Mouse (Mus musculus) stomach, embryonic 16.5 days (tissue): Measurements from ENCODE around the gene Eea1. TPM values are rescaled to one million over a fixed set of nuclear protein-coding genes. Genes with fewer than 3 reads are reported as not detected.

Source experiments
- ATAC-seq: fragments of 200-750 bp; cut with Nextera tagmentation; 2 replicates; pipeline ENCODE4 v1.8.0; 2017; ENCODE audit warnings: moderate number of reproducible peaks, moderate TSS enrichment; ENCODE audit not compliant: insufficient read depth, low FRiP score
- H3K27ac ChIP-seq: fragments of 300-500 bp; sonication (generic); 2 replicates; pipeline ENCODE4 v1.5.1; 2014; ENCODE audit warnings: low read length
- H3K27me3 ChIP-seq: fragments of 300-500 bp; sonication (generic); 2 replicates; pipeline ENCODE4 v1.6.1; 2014; ENCODE audit warnings: low read length, control low read depth, mixed read lengths; ENCODE audit not compliant: control insufficient read depth, insufficient read depth
- H3K36me3 ChIP-seq: fragments of 300-500 bp; sonication (generic); 2 replicates; pipeline ENCODE4 v1.6.1; 2014; ENCODE audit warnings: low read length; ENCODE audit not compliant: control insufficient read depth, insufficient read depth
- H3K4me1 ChIP-seq: fragments of 300-500 bp; sonication (generic); 2 replicates; pipeline ENCODE4 v1.6.1; 2014; ENCODE audit warnings: low read length, control low read depth, mixed read lengths; ENCODE audit not compliant: control insufficient read depth, insufficient read depth
- H3K4me2 ChIP-seq: fragments of 300-500 bp; sonication (generic); 2 replicates; pipeline ENCODE4 v1.6.1; 2014; ENCODE audit warnings: low read depth, low read length, mixed read lengths
- H3K4me3 ChIP-seq: fragments of 300-500 bp; sonication (generic); replicated peaks from 2 replicates; pipeline ENCODE4 v1.5.1; 2014; ENCODE audit warnings: mild to moderate bottlenecking, low read length
- H3K9ac ChIP-seq: fragments of 300-500 bp; sonication (generic); 2 replicates; pipeline ENCODE4 v1.6.1; 2014; ENCODE audit warnings: low read length
- H3K9me3 ChIP-seq: fragments of 300-500 bp; sonication (generic); replicated peaks from 2 replicates; pipeline ENCODE4 v1.6.1; 2016; ENCODE audit warnings: low read length, control low read depth; ENCODE audit not compliant: control insufficient read depth
- WGBS: fragments of 180-500 bp; shearing (Covaris S2); extraction: QIAGEN DNeasy Blood & Tissue Kit; methylation state at CpG from one replicate; pipeline ENCODE4 v1.1.7; 2014; 5-methylcytosine and 5-hydroxymethylcytosine counted together
- polyA plus RNA-seq: library from polyadenylated mRNA; unstranded; fragments of >200 nt; fragmentation: Nextera tagmentation; extraction: Ambion mirVana; gene quantifications from 2 replicates; pipeline ENCODE4 v1.2.1, GENCODE M21; 2015

Eea1 gene
- polyA plus RNA-seq, 1 experiment from 2014 or later = 18.1 TPM

DNA sequence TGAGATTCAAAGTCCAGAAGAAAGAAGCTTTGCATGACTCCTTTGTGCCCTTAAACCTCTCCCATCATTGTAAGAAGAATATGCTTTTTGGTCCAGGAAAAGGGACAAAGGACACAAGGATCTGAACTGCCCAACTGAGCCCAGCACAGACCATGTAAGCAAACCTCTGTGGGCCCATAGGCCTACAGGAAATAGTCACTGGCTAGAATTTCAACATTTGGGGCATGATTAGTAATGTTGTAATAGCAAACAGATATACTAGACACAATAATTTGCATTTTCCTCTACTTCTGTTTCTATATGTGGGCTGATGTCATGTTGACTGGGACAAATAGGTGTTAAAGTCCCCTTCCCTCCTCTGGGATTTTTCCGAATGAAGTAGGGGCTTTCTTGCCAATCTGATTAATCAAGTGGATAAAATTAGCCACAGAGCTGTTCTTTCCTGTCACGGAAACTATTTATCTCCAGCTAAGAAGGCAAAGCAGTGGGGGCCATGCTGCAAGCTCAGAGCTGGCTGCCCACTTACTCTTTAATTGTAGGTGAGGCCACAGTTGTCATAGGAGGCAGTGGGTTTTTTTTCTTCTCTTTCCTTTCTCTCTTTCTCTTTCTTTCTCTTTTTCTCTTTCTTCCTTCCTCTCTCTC is 153.6 kb downstream of the Eea1 start:
- H3K4me3 ChIP-seq = no peak overlapping the region
- no peaks in the 10 kb centered on the region for H3K36me3 ChIP-seq
- WGBS = 51% methylated on average over 2 of the region's 2 CpGs
- no peaks in the 10 kb centered on the region for H3K27me3 ChIP-seq
- no peak for ATAC-seq
- no peak overlapping the region for H3K9ac ChIP-seq
- H3K4me1 ChIP-seq = no peaks in the 10 kb centered on the region
- H3K4me2 ChIP-seq = no peak overlapping the region
- H3K27ac ChIP-seq = no peak overlapping the region
- H3K9me3 ChIP-seq = no peaks in the 10 kb centered on the region

GRCm38 (mm10) chr10:96094559-96094958 is 154.1 kb downstream of the Eea1 start:
- ATAC-seq = no peak
- no peaks in the 10 kb centered on the region for H3K9me3 ChIP-seq

More at GRCm38 (mm10) chr10:96094559-96094958, 154.1 kb downstream of the Eea1 start:
- Histone ChIP-seq H3K9ac (no peak overlapping the region), H3K4me1 (no peaks in the 10 kb centered on the region), H3K27me3 (no peaks in the 10 kb centered on the region), H3K4me3 (no peak overlapping the region), H3K36me3 (no peaks in the 10 kb centered on the region), H3K27ac (no peak overlapping the region), H3K4me2 (no peak overlapping the region)
- WGBS = 74% methylated on average over 2 of the region's 2 CpGs

Other genes with a start within 250 kb of the Eea1 start
- gene Gm33543, start 97.7 kb upstream of the Eea1 start, polyA plus RNA-seq = not detected in 2 replicates
- not detected in 2 replicates for gene Gm5426, start 196.0 kb downstream of the Eea1 start, polyA plus RNA-seq